Mouse (Mus musculus) gonadal fat pad, adult 2 months (tissue): Measurements from ENCODE around the gene Serinc5. TPM values are rescaled to one million over a fixed set of nuclear protein-coding genes. Genes with fewer than 3 reads are reported as not detected.

Source experiments
- DNase-seq: peaks from one replicate; pipeline ENCODE4 v3.0.0-alpha.2; 2012; ENCODE audit warnings: low read depth
- polyA plus RNA-seq: library from polyadenylated mRNA; depleted of rRNA; stranded (reverse); fragments of >200 nt; gene quantifications from 2 replicates; pipeline ENCODE4 v1.2.3, GENCODE M21; 2012

Gene Serinc5
- polyA plus RNA-seq, 1 experiment = 29.9 TPM

GRCm38 (mm10) chr13:92613094-92613493, 2.2 kb downstream of the Serinc5 start:
- DNase-seq = no peak

- no peak for DNase-seq
These were observed 4.3 kb downstream of the Serinc5 start for GRCm38 (mm10) chr13:92615201-92615600.

- no peak for DNase-seq
These were observed 5.6 kb downstream of the Serinc5 start for GRCm38 (mm10) chr13:92616459-92616858.

- DNase-seq = no peak
These were observed 15.3 kb downstream of the Serinc5 start for GRCm38 (mm10) chr13:92626196-92626595.

GRCm38 (mm10) chr13:92626725-92627124, 15.8 kb downstream of the Serinc5 start:
- DNase-seq = no peak

GRCm38 (mm10) chr13:92629509-92629908, 18.6 kb downstream of the Serinc5 start:
- no peak for DNase-seq

- no peak for DNase-seq
These were observed 20.6 kb downstream of the Serinc5 start for GRCm38 (mm10) chr13:92631450-92631849.

GRCm38 (mm10) chr13:92632550-92632949, 21.7 kb downstream of the Serinc5 start:
- DNase-seq = no peak

- no peak for DNase-seq
These were observed 24.1 kb downstream of the Serinc5 start for GRCm38 (mm10) chr13:92635040-92635439.

- DNase-seq = no peak
These were observed 25.5 kb downstream of the Serinc5 start for GRCm38 (mm10) chr13:92636226-92636909.

- no peak for DNase-seq
These were observed 26.0 kb downstream of the Serinc5 start for GRCm38 (mm10) chr13:92636910-92637275.

- DNase-seq = no peak
These were observed 28.5 kb downstream of the Serinc5 start for GRCm38 (mm10) chr13:92639093-92640014.

GRCm38 (mm10) chr13:92644199-92644598, 33.3 kb downstream of the Serinc5 start:
- no peak for DNase-seq

- DNase-seq = no peak
These were observed 33.9 kb downstream of the Serinc5 start for GRCm38 (mm10) chr13:92644753-92645152.

GRCm38 (mm10) chr13:92647695-92648094, 36.8 kb downstream of the Serinc5 start:
- DNase-seq = no peak

- no peak for DNase-seq
These were observed 38.2 kb downstream of the Serinc5 start for GRCm38 (mm10) chr13:92649111-92649510.

- peak; percentile 75 for DNase-seq
These were observed 40.1 kb downstream of the Serinc5 start for GRCm38 (mm10) chr13:92650956-92651355.

- DNase-seq = no peak
These were observed 41.6 kb downstream of the Serinc5 start for GRCm38 (mm10) chr13:92652498-92652897.

- DNase-seq = no peak
These were observed 42.4 kb downstream of the Serinc5 start for GRCm38 (mm10) chr13:92653283-92653682.

- DNase-seq = no peak
These were observed 46.1 kb downstream of the Serinc5 start for GRCm38 (mm10) chr13:92656815-92657513.

GRCm38 (mm10) chr13:92659611-92660010, 48.7 kb downstream of the Serinc5 start:
- DNase-seq = no peak

GRCm38 (mm10) chr13:92662555-92663286, 51.8 kb downstream of the Serinc5 start:
- no peak for DNase-seq
